Mouse (Mus musculus): ENCODE measurements around the gene Ascc3.

DNA sequence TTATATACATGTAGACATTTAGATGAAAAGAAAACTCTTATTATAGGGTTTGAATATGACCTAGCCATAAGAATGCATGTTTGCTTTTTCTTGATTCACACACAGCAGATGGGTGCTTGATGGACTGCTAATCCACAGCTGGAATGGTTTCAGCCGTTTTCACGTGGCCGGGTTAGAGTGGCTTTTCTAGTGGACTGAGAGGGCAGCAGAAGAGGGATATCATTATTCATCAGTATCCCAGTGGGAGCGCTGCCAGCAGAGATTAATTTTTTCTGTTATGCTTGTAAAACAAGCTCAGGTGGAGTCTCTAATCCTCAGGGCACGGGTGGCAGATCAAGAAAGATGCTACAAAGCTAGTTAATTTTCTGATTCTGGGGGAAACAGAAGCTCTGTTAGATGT is 200.4 kb downstream of the Ascc3 start:
- TF ChIP-seq CTCF (IDR thresholded peaks at IDR 0.05) (no peak), EP300 (IDR thresholded peaks at IDR 0.05) (no peak)
